In the genomic region with DNA sequence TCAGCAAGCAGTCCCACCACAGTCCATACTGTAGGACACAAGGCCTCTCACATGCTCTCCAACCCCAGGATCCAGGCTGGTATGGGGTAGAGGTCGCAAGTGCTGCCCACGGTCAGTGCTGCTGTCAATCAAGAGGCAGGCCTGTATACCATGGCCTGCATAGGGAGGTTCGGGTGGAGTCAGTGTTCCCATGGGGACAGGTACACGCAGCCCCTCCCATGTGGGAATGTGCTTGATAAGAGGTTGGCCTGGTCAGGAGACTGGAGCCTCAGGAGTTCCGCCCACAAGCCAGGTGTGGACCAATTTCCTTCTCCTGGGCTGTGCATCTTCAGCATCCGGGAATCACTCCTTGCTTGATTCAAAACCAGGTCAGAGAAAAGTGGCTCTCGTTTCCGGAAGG, we compare ENCODE assay signal across 22 mouse cellular contexts.
"Had no signal": no experiment of that assay in that cellular context is flagged by ENCODE, and none has a peak within 500 bp of the region (broad histone marks: within the 10 kb centered on the region; RNA-seq: fewer than 3 reads in every experiment).

No protein-coding gene starts in this region.

- H3K4me1 ChIP-seq: liver, embryonic 12.5 days; liver, embryonic 15.5 days had no signal

- H3K36me3 ChIP-seq: kidney, embryonic 15.5 days; liver, embryonic 12.5 days; liver, embryonic 15.5 days; lung, embryonic 15.5 days had no signal

- H3K9me3 ChIP-seq: kidney, embryonic 15.5 days; limb, embryonic 12.5 days; liver, embryonic 12.5 days; liver, embryonic 15.5 days; lung, embryonic 15.5 days; megakaryocyte, embryonic 14.5 days had no signal

- H3K27me3 ChIP-seq: kidney, embryonic 15.5 days; limb, embryonic 12.5 days; liver, embryonic 12.5 days; liver, embryonic 15.5 days; lung, embryonic 15.5 days had no signal

- H3K4me3 ChIP-seq: kidney, embryonic 15.5 days; left cerebral cortex, adult 2 months; limb, embryonic 12.5 days; liver, embryonic 12.5 days; liver, embryonic 15.5 days; lung, embryonic 15.5 days; megakaryocyte, embryonic 14.5 days had no signal

- ATAC-seq: liver, embryonic 12.5 days had no signal

- H3K4me2 ChIP-seq: kidney, embryonic 15.5 days; limb, embryonic 12.5 days; liver, embryonic 12.5 days; liver, embryonic 15.5 days; lung, embryonic 15.5 days; midbrain, embryonic 11.5 days had no signal

- DNase-seq: kidney, adult 11 months; kidney, adult 8-10 months; kidney, postnatal 10 days; kidney, postnatal 36 days; layer of hippocampus, postnatal 36 days; liver; lung, adult 18-20 months; lung, postnatal 10 days; lung, postnatal 36 days; midbrain, embryonic 14.5 days; retina, postnatal 1 day; right cerebral cortex, postnatal 25 days; spleen, adult 18-20 months; thymus, postnatal 25 days had no signal

- H3K9ac ChIP-seq: kidney, embryonic 15.5 days; limb, embryonic 12.5 days; liver, embryonic 12.5 days; liver, embryonic 15.5 days; lung, embryonic 15.5 days had no signal

- H3K27ac ChIP-seq: kidney, embryonic 15.5 days; left cerebral cortex, adult 2 months; limb, embryonic 12.5 days; liver, embryonic 12.5 days; liver, embryonic 15.5 days; lung, embryonic 15.5 days had no signal
